Mouse (Mus musculus): ENCODE measurements around the gene Herc4. TPM values are rescaled to one million over a fixed set of nuclear protein-coding genes. Genes with fewer than 3 reads are reported as not detected.

Gene Herc4
- polyA plus RNA-seq, 1 experiment from 2014 or later = 25.4 TPM

Other genes starting within 250 kb of the Herc4 start
- 165 and 189 TPM in 2 replicates for gene Hnrnph3, start 219.6 kb upstream of the Herc4 start, polyA plus RNA-seq (2015; fragmentation: Nextera tagmentation; extraction: Ambion mirVana)
- 0.84 and 1.5 TPM in 2 replicates for gene Pbld2, start 219.5 kb upstream of the Herc4 start, polyA plus RNA-seq (2015; fragmentation: Nextera tagmentation; extraction: Ambion mirVana)
- 0.56 and 0.99 TPM in 2 replicates for gene Pbld1, start 183.6 kb upstream of the Herc4 start, polyA plus RNA-seq (2015; fragmentation: Nextera tagmentation; extraction: Ambion mirVana)
- gene Atoh7, start 144.2 kb upstream of the Herc4 start, polyA plus RNA-seq (2015; fragmentation: Nextera tagmentation; extraction: Ambion mirVana) = 0.36 and 0.89 TPM in 2 replicates
- 0.40 and 0.68 TPM in 2 replicates for gene Mypn, start 39.9 kb upstream of the Herc4 start, polyA plus RNA-seq (2015; fragmentation: Nextera tagmentation; extraction: Ambion mirVana)
- 4.7 and 5.1 TPM in 2 replicates for gene Sirt1, start 137.9 kb downstream of the Herc4 start, polyA plus RNA-seq (2015; fragmentation: Nextera tagmentation; extraction: Ambion mirVana)
- 22.7 and 24.4 TPM in 2 replicates for gene Dnajc12, start 138.6 kb downstream of the Herc4 start, polyA plus RNA-seq (2015; fragmentation: Nextera tagmentation; extraction: Ambion mirVana)
- not detected in 2 replicates for gene Gm7075, start 178.0 kb downstream of the Herc4 start, polyA plus RNA-seq (2015; fragmentation: Nextera tagmentation; extraction: Ambion mirVana)
- gene Ctnna3, start 186.3 kb downstream of the Herc4 start, polyA plus RNA-seq (2015; fragmentation: Nextera tagmentation; extraction: Ambion mirVana) = 3.7 and 4.1 TPM in 2 replicates